Mouse (Mus musculus) thymus, postnatal 0 days (tissue): ENCODE results near the gene Rffl. TPM values are rescaled to one million over a fixed set of nuclear protein-coding genes. Genes with fewer than 3 reads are reported as not detected.

Experiments
- DNase-seq: peaks from one replicate; pipeline ENCODE4 v3.0.0-alpha.2; 2015; ENCODE audit warnings: low spot score
- polyA plus RNA-seq: library from polyadenylated mRNA; unstranded; fragments of >200 nt; fragmentation: Nextera tagmentation; extraction: Ambion mirVana; gene quantifications from 2 replicates; pipeline ENCODE4 v1.2.1, GENCODE M21; 2015

The Rffl gene
- polyA plus RNA-seq, 1 experiment from 2014 or later, result 15.8 TPM

DNA sequence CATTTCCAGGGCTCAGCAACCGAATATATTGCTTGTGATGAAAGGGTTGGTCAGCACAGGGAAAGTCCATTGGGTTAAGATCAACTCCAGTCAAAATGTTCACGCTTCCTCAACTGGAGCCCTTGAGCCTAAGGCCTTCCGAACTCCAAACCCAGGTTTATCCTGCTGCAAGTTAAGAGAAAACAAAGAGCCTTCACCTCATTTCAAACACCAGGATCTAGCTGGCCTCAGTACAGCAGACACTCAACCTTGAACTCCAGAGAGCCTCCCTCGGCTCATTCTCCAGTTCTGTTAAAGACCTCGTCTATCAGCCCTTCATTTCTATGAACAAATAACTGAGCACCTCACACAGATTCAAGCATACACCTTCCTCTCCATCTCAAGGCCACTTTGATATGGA lies 90.9 kb downstream of the Rffl start:
- DNase-seq, result no peak

- no peak for DNase-seq
Measured at GRCm38 (mm10) chr11:82764438-82764924, 106.5 kb downstream of the Rffl start.

- peak; percentile 94 for DNase-seq
Measured at GRCm38 (mm10) chr11:82763742-82764437, 107.1 kb downstream of the Rffl start, which contains the start of the genes Cct6b and Zfp830. TSS of gene Cct6b (minus strand) at chr11:82764321. TSS of gene Zfp830 (plus strand) at chr11:82764345.

DNA sequence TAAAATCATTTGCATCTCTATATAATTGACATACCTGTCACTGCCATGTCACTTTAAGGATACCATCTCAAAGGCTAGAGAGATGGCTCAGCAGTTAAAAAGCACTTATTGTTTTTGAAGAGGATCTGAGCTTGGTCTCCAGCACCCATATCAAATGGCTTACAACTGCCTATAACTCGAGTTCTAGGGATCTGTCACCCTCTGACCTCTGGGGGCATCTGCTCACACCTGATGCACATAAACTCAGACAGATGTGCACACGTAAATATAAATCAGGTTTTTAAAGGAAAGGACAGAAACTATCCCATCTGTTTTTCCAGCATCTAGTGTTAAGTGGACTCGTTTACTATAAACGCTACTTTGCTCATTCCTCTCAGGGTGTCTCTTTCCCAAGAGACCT lies 107.7 kb downstream of the Rffl start:
- DNase-seq, result peak; percentile 40

DNA sequence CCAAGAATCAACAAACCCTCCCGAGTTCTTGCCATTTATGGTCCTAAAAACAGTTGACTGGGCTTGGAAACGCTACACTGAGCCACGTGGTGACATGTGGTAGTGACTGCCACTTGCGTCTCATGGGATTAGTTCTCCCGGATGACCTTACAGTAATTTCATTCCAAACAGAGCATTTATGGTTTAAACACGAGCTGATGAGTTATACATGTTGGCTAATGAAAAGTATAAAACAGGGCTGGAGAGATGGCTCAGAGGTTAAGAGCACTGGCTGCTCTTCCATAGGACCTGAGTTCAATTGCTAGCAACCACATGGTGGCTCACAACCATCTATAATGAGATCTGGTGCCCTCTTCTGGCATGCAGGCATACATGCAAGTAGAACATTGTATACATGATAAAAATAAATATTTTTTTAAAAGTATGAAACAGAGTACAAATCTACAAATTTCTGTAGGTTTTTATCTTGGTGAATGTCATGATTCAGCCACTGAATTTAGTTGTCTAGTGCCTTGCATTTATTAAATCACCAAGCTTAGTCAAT lies 108.7 kb downstream of the Rffl start:
- DNase-seq, result no peak

DNA sequence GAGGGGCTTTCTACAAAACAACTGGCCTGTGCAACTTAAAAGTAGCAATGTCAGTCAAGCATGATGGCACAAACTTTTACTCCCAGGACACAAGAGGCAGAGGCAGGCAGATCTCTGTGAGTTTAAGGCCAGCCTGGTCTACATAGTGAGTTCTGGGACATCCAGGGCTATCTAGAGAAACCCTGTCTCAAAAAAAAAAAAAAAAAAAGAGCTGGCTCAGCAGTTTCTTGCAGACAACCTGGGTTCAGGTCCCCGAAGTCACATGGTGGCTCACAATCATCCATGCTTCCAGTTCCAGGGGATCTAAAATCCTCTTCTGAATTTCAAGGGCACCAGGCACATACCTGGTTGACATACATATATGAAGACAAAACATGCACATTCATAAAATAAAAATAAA lies 115.1 kb downstream of the Rffl start:
- no peak for DNase-seq

Other genes with a start within 250 kb of the Rffl start
- 0.51 and 0.76 TPM in 2 replicates for gene Cct6b, start 106.9 kb downstream of the Rffl start, polyA plus RNA-seq
- 38.1 and 39.5 TPM in 2 replicates for gene Zfp830, start 106.9 kb downstream of the Rffl start, polyA plus RNA-seq
- 19.8 and 21.5 TPM in 2 replicates for gene Lig3, start 90.1 kb downstream of the Rffl start, polyA plus RNA-seq
- 19.2 and 22.4 TPM in 2 replicates for gene Rad51d, start 19.4 kb upstream of the Rffl start, polyA plus RNA-seq
- 0.26 and 0.39 TPM in 2 replicates for gene Fndc8, start 20.9 kb upstream of the Rffl start, polyA plus RNA-seq
- gene Nle1, start 37.2 kb upstream of the Rffl start, polyA plus RNA-seq, result 36.1 and 37.6 TPM in 2 replicates
- 1.0 and 1.7 TPM in 2 replicates for gene Unc45b, start 39.3 kb upstream of the Rffl start, polyA plus RNA-seq
- 8.9 and 10.6 TPM in 2 replicates for gene Slfn5, start 80.1 kb upstream of the Rffl start, polyA plus RNA-seq
- 5.8 and 7.7 TPM in 2 replicates for gene Slfn9, start 120.6 kb upstream of the Rffl start, polyA plus RNA-seq
- 5.9 and 7.1 TPM in 2 replicates for gene Slfn8, start 149.6 kb upstream of the Rffl start, polyA plus RNA-seq
- 129 and 142 TPM in 2 replicates for gene Slfn2, start 193.9 kb upstream of the Rffl start, polyA plus RNA-seq
- gene Slfn1, start 245.6 kb upstream of the Rffl start, polyA plus RNA-seq, result 3.0 and 4.1 TPM in 2 replicates